Mouse (Mus musculus) ovary, adult 10 weeks (tissue): ENCODE results near the gene Tas2r108. TPM values are rescaled to one million over a fixed set of nuclear protein-coding genes. Genes with fewer than 3 reads are reported as not detected.

Experiments used
- polyA plus RNA-seq: library from polyadenylated mRNA; stranded (reverse); fragments of 350-450 nt; fragmentation: Illumina TruSeq; extraction: RNeasy Lipid Tissue Mini Kit (QIAGEN cat#74804); gene quantifications from one replicate; pipeline ENCODE4 v1.2.3, GENCODE M21; 2014

Tas2r108 gene
- not detected for polyA plus RNA-seq

DNA sequence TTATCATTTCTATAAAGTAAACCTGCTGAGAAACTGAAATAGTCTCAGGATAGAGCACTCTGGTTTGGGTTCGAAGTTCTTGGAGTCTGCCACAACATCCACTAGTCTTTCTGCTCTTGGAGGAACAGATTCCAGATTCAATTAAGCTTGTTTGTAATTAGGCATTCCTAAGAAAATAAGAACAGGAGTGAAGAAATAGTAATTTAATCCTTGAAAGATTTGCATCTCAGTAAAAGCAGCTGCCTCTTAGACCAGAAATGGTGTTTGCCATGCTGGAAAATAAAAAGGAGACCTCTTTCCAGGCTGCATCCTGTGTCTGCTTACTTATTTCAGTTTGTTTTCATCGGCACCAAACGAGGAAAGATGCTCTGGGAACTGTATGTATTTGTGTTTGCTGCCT, at the start of gene Tas2r108:
TSS of gene Tas2r108 (plus strand) at position 301 of the 400 bp plus-strand sequence.

DNA sequence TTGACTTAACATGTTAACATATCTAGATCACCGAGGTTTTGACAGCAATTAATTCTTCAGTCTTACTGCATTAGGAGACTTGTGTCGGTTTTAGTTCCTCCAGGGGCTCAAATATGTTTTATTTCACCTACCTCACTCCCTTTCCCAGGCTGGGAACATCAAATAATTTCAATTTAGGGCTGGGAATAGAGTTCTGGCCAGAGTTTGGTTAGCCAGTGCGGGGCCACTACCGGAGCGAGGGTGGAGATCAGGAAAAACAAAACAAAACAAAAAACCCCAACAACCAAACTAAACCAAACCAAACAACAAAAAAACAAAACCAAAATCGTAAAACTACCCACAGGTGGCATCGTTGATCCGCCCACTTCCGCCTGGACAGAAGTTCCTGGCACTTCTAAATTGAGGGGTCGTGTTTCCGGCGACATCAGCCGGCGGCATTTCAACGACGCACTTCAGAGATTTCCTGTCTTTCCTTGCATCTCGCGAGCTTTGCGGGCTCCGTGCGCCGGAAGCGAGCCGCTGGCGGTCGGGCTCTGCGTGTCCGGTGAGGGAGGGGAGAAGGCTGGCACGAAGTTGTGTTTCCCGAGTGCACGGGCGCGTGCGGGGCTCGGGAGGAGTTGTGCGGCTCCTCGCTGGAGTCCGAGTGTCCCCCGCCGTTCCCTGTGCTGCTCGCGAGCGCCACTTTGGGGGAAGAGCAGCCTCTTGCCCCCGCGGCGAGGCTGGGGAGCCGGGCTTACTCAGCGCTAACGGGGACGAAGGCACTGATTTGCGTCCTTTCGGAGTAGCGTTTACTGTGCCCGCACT, 22.2 kb upstream of the Tas2r108 start, which contains the start of gene Ssbp1:
TSS of gene Ssbp1 (plus strand) at position 437 of the 804 bp plus-strand sequence.

DNA sequence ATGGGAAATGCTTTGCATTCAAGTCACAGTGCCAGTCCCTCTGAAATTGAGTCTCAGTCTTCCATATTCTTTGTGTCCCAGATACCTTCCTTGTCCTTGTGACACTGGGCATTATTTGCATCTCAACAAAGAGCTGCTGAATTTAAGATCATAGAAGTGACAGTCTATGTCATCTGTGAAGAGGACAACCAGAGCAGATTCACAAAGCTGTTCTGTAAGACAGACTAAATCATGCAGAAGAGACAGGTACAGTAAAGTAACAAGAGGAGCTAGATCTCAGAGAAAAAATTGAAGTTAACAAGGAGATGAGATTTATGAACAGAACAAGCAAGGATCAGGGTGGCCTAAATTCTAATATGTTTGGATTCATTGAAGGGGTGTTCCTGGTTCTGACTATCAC, 2.4 kb upstream of the Tas2r108 start, which contains the start of gene Tas2r137:
TSS of gene Tas2r137 (plus strand) at position 301 of the 400 bp plus-strand sequence.

DNA sequence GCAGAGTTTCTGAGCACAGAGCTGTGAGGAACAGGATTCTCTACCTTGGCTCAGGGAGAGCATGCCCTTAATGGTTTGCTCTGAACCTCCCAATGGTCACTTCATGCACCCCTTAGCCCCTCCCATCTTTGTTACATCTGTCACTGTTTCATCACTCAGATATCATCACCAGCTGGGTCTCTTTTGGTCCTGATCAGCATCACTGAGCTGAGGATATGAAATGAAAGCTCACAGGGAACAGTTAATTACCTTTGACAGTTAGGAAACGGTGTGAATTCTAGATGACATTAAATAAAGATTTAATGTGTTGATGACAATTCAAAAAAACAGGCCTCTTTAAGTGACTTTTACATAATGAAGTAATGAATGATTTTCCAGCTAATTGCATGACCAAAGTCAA, 26.1 kb downstream of the Tas2r108 start, which contains the start of gene Prss37:
TSS of gene Prss37 (minus strand) at position 101 of the 400 bp plus-strand sequence.

Other genes with a start within 250 kb of the Tas2r108 start
- 21.0 TPM for gene Agk, start 168.4 kb upstream of the Tas2r108 start, polyA plus RNA-seq
- 18.1 TPM for gene E330009J07Rik, start 57.4 kb upstream of the Tas2r108 start, polyA plus RNA-seq
- gene Wee2, start 54.4 kb upstream of the Tas2r108 start, polyA plus RNA-seq = 12.3 TPM
- gene Ssbp1, start 22.2 kb upstream of the Tas2r108 start, polyA plus RNA-seq = 117 TPM
- not detected for gene Tas2r137, start 2.3 kb upstream of the Tas2r108 start, polyA plus RNA-seq
- gene Prss37, start 26.0 kb downstream of the Tas2r108 start, polyA plus RNA-seq = not detected
- not detected for gene Olfr461, start 61.5 kb downstream of the Tas2r108 start, polyA plus RNA-seq
- gene Olfr460, start 76.0 kb downstream of the Tas2r108 start, polyA plus RNA-seq = not detected
- gene Clec5a, start 92.3 kb downstream of the Tas2r108 start, polyA plus RNA-seq = 3.4 TPM
- not detected for gene Tas2r138, start 119.8 kb downstream of the Tas2r108 start, polyA plus RNA-seq
- 1.4 TPM for gene Mgam, start 135.3 kb downstream of the Tas2r108 start, polyA plus RNA-seq